Comparison of ENCODE assay signal across 23 mouse cellular contexts in the genomic region with DNA sequence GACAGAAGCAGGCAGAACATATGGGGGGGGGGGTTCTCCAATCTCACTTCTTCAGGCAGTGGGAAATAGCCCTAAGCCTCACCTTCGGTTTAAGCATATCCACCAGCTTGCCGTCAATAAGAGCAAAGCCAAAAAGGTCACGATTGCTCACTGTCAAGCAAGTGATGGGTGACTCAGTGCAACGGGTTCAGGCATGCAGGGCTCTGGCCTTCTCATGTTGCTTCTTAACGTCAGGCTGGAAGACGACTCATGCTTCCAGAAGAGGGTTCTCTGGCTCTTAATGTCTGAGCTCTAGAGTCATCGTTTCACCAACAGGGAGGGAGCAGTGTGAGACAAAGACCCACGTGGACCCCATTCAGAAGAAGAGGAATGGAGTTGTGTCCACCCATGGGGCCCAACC.
DNase-seq lines count a peak whose midpoint lies in the region; ATAC-seq lines count a peak whose summit lies in the region.
"Had no signal": no experiment of that assay in that cellular context is flagged by ENCODE, and none has a peak within 500 bp of the region (broad histone marks: within the 10 kb centered on the region; RNA-seq: fewer than 3 reads in every experiment).

No protein-coding gene starts in this region.

- H3K27me3 ChIP-seq in midbrain, embryonic 11.5 days (ENCODE audit: control insufficient read depth, insufficient read depth, low read length): no peaks in the 10 kb centered on the region
- H3K27me3 ChIP-seq in midbrain, embryonic 15.5 days (replicated peaks): no peaks in the 10 kb centered on the region
- H3K27me3 ChIP-seq in limb, embryonic 10.5 days (ENCODE audit: low read depth, poor library complexity, severe bottlenecking): no peaks in the 10 kb centered on the region
- peaks cover 5% of the 10 kb centered on the region; the same call in 1 of the 2 replicates for H3K27me3 ChIP-seq in heart, embryonic 12.5 days (replicated peaks)
- H3K27me3 ChIP-seq: embryonic facial prominence, embryonic 12.5 days; embryonic facial prominence, embryonic 15.5 days; hindbrain, embryonic 12.5 days; hindbrain, embryonic 15.5 days had no signal

- peak; percentile 75 for DNase-seq in adrenal gland, adult 2 months
- no peak for DNase-seq in adrenal gland, postnatal 4 days (ENCODE audit: low spot score in 2 of 2)
- DNase-seq in midbrain, embryonic 11.5 days (ENCODE audit: low spot score, missing footprints): peak; percentile 51
- DNase-seq in 3T3-L1 (ENCODE audit: low read depth, low spot score): peak; percentile 6
- DNase-seq in limb, embryonic 10.5 days (ENCODE audit: low spot score): no peak
- DNase-seq: cerebellum, adult 11 months; cerebellum, adult 2 months; cerebellum, adult 9-11 months; cerebellum, postnatal 25 days; forebrain, postnatal 0 days; gastrocnemius, adult 2 months; gastrocnemius, postnatal 14 days; heart, adult 18-20 months had no signal

- no peaks in the 10 kb centered on the region for H3K9me3 ChIP-seq in midbrain, embryonic 11.5 days (ENCODE audit: control insufficient read depth, low read length)
- no peaks in the 10 kb centered on the region for H3K9me3 ChIP-seq in midbrain, embryonic 15.5 days
- H3K9me3 ChIP-seq in limb, embryonic 10.5 days (replicated peaks): no peaks in the 10 kb centered on the region
- H3K9me3 ChIP-seq in heart, embryonic 12.5 days (replicated peaks): no peaks in the 10 kb centered on the region
- H3K9me3 ChIP-seq: embryonic facial prominence, embryonic 12.5 days; embryonic facial prominence, embryonic 15.5 days; heart, embryonic 10.5 days; hindbrain, embryonic 12.5 days; hindbrain, embryonic 15.5 days had no signal

- H3K27ac ChIP-seq in midbrain, embryonic 11.5 days (ENCODE audit: low read depth, low read length): no peak overlapping the region
- H3K27ac ChIP-seq in midbrain, embryonic 15.5 days: no peak overlapping the region
- peak overlapping the region; percentile 17; the same call in 1 of the 2 replicates for H3K27ac ChIP-seq in limb, embryonic 10.5 days
- H3K27ac ChIP-seq in heart, embryonic 12.5 days (ENCODE audit: poor library complexity, severe bottlenecking): no peak overlapping the region
- H3K27ac ChIP-seq: embryonic facial prominence, embryonic 12.5 days; embryonic facial prominence, embryonic 15.5 days; gastrocnemius, adult 2 months; heart, embryonic 10.5 days; hindbrain, embryonic 12.5 days; hindbrain, embryonic 15.5 days had no signal

- peaks cover 5% of the 10 kb centered on the region; the same call in 1 of the 2 replicates for H3K4me1 ChIP-seq in midbrain, embryonic 11.5 days (ENCODE audit: control insufficient read depth, insufficient read depth, low read length)
- peaks cover 22% of the 10 kb centered on the region for H3K4me1 ChIP-seq in midbrain, embryonic 15.5 days
- H3K4me1 ChIP-seq in limb, embryonic 10.5 days: peaks cover 68% of the 10 kb centered on the region
- peaks cover 10% of the 10 kb centered on the region for H3K4me1 ChIP-seq in heart, embryonic 12.5 days (replicated peaks)

- 90% methylated on average over 8 of the region's 8 CpGs for WGBS in midbrain, embryonic 11.5 days
- whole genome bisulfite sequencing in midbrain, embryonic 15.5 days: 89% methylated on average over 8 of the region's 8 CpGs
- WGBS in limb, embryonic 10.5 days: 72% methylated on average over 8 of the region's 8 CpGs
- 78% methylated on average over 8 of the region's 8 CpGs for WGBS in heart, embryonic 12.5 days

- H3K4me2 ChIP-seq in midbrain, embryonic 11.5 days: no peak overlapping the region
- no peak overlapping the region for H3K4me2 ChIP-seq in midbrain, embryonic 15.5 days
- no peak overlapping the region for H3K4me2 ChIP-seq in heart, embryonic 12.5 days
- H3K4me2 ChIP-seq: embryonic facial prominence, embryonic 12.5 days; embryonic facial prominence, embryonic 15.5 days; hindbrain, embryonic 12.5 days; hindbrain, embryonic 15.5 days had no signal

- no peak overlapping the region for H3K9ac ChIP-seq in midbrain, embryonic 11.5 days (ENCODE audit: low read length)
- H3K9ac ChIP-seq in midbrain, embryonic 15.5 days: no peak overlapping the region
- no peak overlapping the region for H3K9ac ChIP-seq in heart, embryonic 12.5 days
- H3K9ac ChIP-seq: embryonic facial prominence, embryonic 12.5 days; embryonic facial prominence, embryonic 15.5 days; forebrain, postnatal 0 days; hindbrain, embryonic 12.5 days; hindbrain, embryonic 15.5 days had no signal

- no peak for ATAC-seq in midbrain, embryonic 11.5 days (ENCODE audit: low FRiP score)
- no peak for ATAC-seq in midbrain, embryonic 15.5 days (replicated peaks)
- ATAC-seq in heart, embryonic 12.5 days (ENCODE audit: insufficient number of reproducible peaks, low FRiP score): no peak
- ATAC-seq: CD4-positive, CD25-positive, alpha-beta regulatory T cell, adult 4 months; forebrain, embryonic 14.5 days; forebrain, postnatal 0 days; intestine, postnatal 0 days had no signal

- H3K36me3 ChIP-seq in midbrain, embryonic 11.5 days (ENCODE audit: control insufficient read depth, insufficient read depth, low read length): no peaks in the 10 kb centered on the region
- no peaks in the 10 kb centered on the region for H3K36me3 ChIP-seq in midbrain, embryonic 15.5 days (replicated peaks)
- H3K36me3 ChIP-seq in limb, embryonic 10.5 days: no peaks in the 10 kb centered on the region
- no peaks in the 10 kb centered on the region for H3K36me3 ChIP-seq in heart, embryonic 12.5 days
- H3K36me3 ChIP-seq: embryonic facial prominence, embryonic 12.5 days; embryonic facial prominence, embryonic 15.5 days; heart, embryonic 10.5 days; hindbrain, embryonic 12.5 days; hindbrain, embryonic 15.5 days had no signal

- H3K4me3 ChIP-seq in midbrain, embryonic 11.5 days (ENCODE audit: low read depth, low read length): no peak overlapping the region
- no peak overlapping the region for H3K4me3 ChIP-seq in midbrain, embryonic 15.5 days
- no peak overlapping the region for H3K4me3 ChIP-seq in limb, embryonic 10.5 days
- no peak overlapping the region for H3K4me3 ChIP-seq in heart, embryonic 12.5 days
- H3K4me3 ChIP-seq: embryonic facial prominence, embryonic 12.5 days; embryonic facial prominence, embryonic 15.5 days; gastrocnemius, adult 2 months; heart, embryonic 10.5 days; hindbrain, embryonic 12.5 days; hindbrain, embryonic 15.5 days had no signal

Comparison
In these comparisons a context has a peak if more than half of its experiments do, and no peak if none do; other contexts are left out.
1. DNase-seq: peak in adrenal gland, adult 2 months (single experiment), midbrain, embryonic 11.5 days (single experiment) and 3T3-L1 (single experiment); none in adrenal gland, postnatal 4 days (0 of 2) and limb, embryonic 10.5 days (single experiment).